Mouse (Mus musculus) ES-CJ7 (cell line): Measurements from ENCODE around the gene Tbrg4.

Source experiments
- DNase-seq: peaks from one replicate; pipeline ENCODE4 v3.0.0; 2011; ENCODE audit warnings: low read depth, low spot score

Tbrg4 gene

GRCm38 (mm10) chr11:6624619-6625382 lies 1.1 kb downstream of the Tbrg4 start:
- DNase-seq: peak; percentile 63

DNA sequence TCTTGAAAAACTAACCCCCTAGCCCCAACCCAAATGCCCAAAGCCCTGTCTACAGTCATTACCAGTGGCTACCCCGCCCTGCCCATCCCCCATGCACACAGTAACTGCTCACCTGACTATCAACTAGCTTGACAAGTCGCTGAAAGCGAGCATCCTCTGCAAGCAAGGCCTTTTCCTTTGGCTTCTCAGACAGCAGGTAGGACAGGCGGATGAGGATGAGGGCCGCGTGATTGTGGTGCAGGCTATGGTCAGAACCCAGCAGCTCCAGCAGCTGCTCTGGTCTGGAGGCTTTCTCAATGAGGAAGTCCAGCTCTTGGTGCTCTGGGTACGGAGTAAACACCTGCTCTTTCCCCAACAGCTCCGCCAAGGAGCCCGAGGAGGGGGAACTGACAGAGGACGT lies 2.2 kb downstream of the Tbrg4 start:
- DNase-seq: no peak

- peak; percentile 76 for DNase-seq
Measured at GRCm38 (mm10) chr11:6615250-6616205, 10.3 kb downstream of the Tbrg4 start.

DNA sequence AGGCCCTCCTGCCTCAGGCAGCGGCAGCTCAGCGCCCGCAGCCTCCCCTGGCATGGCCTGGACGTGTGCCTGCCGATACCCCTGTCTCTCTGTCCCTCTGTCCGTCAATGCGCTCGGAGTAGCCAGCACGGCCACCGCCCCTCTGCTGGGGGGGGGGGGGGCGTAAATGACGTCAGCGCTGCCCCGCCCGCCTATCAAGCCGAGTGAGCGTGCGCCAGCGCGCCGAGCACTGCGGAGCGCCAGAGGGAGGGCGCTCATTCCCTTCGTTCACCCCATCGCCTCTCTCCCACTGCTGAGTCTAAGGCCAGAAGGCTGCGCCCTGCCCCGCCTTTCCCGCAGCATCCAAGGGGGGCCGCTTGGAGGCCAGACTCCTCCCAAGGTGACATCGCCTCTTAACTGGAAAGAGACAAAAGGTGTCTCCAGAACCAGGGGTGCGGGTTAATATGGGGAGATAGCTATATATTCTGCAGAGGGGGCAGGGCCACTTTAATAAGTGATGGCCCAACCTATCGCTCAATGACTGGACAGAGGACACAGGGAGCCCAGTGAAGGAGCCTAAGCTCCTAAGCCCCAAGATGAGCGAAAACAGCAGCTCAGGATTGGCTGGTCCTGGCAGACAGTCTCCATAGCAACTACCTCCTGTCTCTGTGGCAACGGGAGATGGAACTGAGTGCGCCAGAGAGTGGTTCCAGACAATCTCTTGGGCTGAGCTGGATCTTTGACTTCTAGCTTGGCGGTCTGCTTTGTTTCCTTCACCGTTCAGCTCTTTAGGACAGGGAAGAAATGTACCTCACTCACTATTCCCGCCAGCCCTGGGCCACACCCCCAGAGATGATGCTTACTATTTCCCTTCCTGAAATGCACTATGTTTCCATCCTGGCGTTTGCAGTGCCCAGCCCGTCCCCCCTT lies 20.1 kb downstream of the Tbrg4 start, which contains the start of gene Nacad:
TSS of gene Nacad (minus strand) at position 563 of the 909 bp plus-strand sequence.
- DNase-seq: no peak

GRCm38 (mm10) chr11:6605021-6605481 lies 20.8 kb downstream of the Tbrg4 start:
- DNase-seq: no peak

DNA sequence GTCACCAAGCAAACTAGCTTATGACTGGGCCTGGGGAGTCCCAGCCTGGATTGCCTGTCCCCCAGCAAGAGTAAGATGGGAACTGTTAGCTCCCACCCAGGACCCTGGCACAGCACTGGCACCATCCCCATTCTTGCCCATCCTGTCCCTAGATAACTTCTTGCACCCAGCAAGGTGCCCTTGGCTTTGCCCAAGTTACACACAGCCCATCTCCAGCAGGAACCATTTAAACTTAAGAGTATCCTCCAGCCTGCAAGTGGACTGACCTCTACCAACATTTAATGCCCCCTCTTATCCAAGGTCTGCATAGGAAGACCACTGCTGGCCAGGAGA lies 21.3 kb downstream of the Tbrg4 start:
- DNase-seq: no peak

- DNase-seq: peak; percentile 57
Measured at GRCm38 (mm10) chr11:6603887-6604603, 21.8 kb downstream of the Tbrg4 start.

DNA sequence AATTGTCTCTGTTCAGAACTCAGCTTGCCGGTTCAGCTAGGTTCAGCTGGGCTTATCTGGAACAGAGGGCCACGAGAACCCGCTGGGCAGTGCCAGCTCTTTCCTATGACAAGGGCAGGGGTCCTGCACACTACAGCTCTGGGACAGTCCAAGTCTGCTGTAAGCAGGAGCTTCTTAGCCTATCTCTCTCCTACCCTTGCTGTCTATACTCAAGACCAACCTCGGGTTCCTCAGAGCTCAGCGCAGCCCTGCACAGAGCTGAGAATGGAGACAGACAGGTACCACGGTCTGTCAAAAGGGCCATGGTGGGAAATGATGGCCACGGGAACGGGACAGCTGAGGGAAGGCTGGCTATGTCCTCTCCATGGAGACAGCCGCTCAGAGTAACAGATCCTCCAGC lies 22.6 kb downstream of the Tbrg4 start:
- no peak for DNase-seq

DNA sequence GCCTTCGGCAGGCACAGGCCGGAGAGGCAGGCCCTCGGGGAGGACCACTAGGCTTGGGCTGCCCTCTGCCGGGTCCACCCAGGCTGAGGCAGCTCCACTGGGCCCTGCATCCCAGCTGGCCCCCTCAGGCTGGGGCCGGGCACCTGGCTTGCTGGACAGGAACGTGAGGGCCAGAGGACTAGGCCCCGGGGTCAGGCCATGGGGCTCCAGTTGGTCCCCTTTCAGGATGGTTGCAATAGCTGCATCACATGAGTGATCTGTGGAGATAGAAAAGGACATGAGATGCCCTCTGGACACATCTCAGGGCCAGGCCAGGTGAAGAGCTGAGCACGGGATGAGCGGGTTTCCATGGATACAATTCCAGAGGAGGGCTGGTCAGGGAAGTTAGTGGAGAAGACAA lies 23.2 kb downstream of the Tbrg4 start:
- no peak for DNase-seq

- DNase-seq: no peak
Measured at GRCm38 (mm10) chr11:6601649-6602480, 24.0 kb downstream of the Tbrg4 start.

- no peak for DNase-seq
Measured at GRCm38 (mm10) chr11:6600284-6600944, 25.5 kb downstream of the Tbrg4 start.

GRCm38 (mm10) chr11:6599831-6600230 lies 26.0 kb downstream of the Tbrg4 start:
- DNase-seq: no peak

DNA sequence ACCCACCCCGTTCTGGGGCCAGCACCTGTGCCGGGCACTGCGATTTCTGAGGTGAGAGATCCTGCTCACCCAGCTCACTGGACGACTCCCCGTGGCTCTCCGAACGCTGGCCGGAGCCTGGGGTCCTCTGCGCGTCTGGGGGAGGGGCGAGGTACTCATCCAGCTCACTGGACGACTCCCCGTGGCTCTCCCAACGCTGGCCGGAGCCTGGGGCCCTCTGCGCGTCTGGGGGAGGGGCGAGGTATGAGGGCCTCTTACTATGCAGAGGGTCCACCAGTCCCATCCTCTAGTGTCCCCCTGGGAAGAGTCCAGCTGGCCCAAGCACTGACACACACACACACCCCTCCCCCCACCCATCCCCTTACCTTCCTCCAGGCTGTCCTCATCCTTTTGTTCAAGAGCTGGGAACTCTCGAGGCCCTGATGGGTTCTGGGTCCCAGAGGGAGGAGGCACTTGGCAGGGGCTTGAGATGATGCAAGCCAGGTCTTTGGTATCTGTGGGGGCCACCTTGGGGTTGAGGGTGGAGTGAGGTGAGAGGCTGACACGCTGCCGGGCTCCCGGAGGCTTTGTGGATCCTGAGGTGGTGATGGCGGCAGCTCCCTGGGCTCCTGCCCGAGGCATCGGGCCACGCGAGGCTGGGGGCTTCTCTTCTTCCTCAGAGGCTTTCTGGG lies 26.7 kb downstream of the Tbrg4 start:
- DNase-seq: no peak

- DNase-seq: no peak
Measured at GRCm38 (mm10) chr11:6598191-6598889, 27.5 kb downstream of the Tbrg4 start.

DNA sequence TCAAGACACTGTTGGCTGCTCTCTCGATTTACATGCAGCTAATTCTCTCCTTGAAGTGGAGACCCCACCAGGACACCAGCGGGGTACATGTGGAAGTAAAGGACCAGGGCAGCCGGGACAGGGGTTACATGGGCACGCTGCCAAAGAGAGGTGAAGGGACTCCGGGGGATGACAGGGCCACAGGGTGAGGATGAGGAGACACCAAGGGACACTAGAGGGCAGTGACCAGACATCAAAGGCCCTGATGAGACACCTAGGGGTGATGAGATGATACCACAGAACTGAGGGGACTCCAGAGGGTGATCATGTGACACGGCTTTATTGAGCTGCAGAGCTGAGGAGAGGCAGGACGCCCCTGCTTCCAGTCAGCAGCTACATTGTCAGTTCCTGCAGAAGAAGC lies 28.3 kb downstream of the Tbrg4 start:
- no peak for DNase-seq

- no peak for DNase-seq
Measured at GRCm38 (mm10) chr11:6596616-6597015, 29.3 kb downstream of the Tbrg4 start.

DNA sequence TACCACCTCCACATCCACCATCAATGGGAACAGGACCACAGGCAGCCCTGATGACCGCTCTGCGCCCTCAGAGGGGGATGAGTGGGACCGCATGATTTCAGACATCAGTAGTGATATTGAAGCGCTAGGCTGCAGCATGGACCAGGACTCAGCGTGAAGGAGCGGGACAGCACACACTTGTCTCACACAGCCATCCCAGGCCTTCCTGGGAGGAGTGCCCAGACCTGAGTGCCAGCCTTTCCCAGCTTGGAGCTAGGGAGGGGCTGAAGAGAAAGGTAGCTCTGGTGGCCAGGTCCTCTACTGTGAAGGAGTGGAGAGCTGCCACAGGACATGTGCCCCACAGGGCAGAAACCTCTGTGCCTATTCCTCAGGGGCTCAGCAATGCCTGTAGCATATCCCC lies 29.7 kb downstream of the Tbrg4 start:
- DNase-seq: no peak

DNA sequence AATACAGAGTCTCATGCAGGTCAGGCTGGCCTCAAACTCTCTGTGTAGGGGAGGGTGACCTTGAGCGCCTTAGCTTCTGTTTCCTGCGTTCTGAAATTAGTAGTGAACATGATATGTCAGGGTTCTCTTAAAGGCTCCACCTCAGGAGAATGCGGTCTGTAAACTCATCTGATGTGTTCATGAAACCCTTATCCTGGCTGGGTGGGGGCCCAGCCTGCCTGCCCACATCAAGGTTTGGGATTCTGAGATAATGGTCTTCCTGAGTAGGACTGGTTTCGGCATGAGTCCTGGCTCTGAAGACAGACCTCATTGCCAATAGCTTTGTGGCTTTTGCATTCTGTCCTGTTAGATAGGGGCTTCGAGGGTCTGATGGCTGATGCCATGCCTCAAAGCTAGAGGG lies 30.5 kb downstream of the Tbrg4 start:
- DNase-seq: no peak
